ENCODE assay signal across 22 mouse cellular contexts in genomic region chr1:22762780-22763179, GRCm38 (mm10). TPM values are rescaled to one million over a fixed set of nuclear protein-coding genes. Genes with fewer than 3 reads are reported as not detected.
"Had no signal": no experiment of that assay in that cellular context is flagged by ENCODE, and none has a peak within 500 bp of the region (broad histone marks: within the 10 kb centered on the region; RNA-seq: fewer than 3 reads in every experiment).

No protein-coding gene starts in this region.

- H3K9me3 ChIP-seq: heart, embryonic 10.5 days; heart, embryonic 12.5 days; intestine, embryonic 15.5 days; limb, embryonic 10.5 days; limb, embryonic 12.5 days had no signal

- H3K27me3 ChIP-seq: heart, embryonic 12.5 days; intestine, embryonic 15.5 days; limb, embryonic 12.5 days had no signal

- H3K9ac ChIP-seq: heart, embryonic 12.5 days; intestine, embryonic 15.5 days; limb, embryonic 12.5 days had no signal

- H3K27ac ChIP-seq: gastrocnemius, adult 2 months; heart, embryonic 10.5 days; intestine, embryonic 15.5 days; layer of hippocampus, adult 2 months; left cerebral cortex, adult 2 months; limb, embryonic 10.5 days; limb, embryonic 12.5 days had no signal

- H3K4me3 ChIP-seq: gastrocnemius, adult 2 months; heart, embryonic 10.5 days; heart, embryonic 12.5 days; intestine, embryonic 15.5 days; layer of hippocampus, adult 2 months; left cerebral cortex, adult 2 months; limb, embryonic 10.5 days; limb, embryonic 12.5 days had no signal

- H3K36me3 ChIP-seq: heart, embryonic 10.5 days; heart, embryonic 12.5 days; intestine, embryonic 15.5 days; limb, embryonic 10.5 days; limb, embryonic 12.5 days had no signal

- ATAC-seq: forebrain, embryonic 16.5 days; hindbrain, embryonic 16.5 days; inflammation-experienced regulatory T-cells, adult 6 months; intestine, embryonic 15.5 days; intestine, postnatal 0 days had no signal

- DNase-seq: gastrocnemius, adult 2 months; gastrocnemius, postnatal 10 days; gastrocnemius, postnatal 25 days; heart, adult 18-20 months; heart, postnatal 10 days; heart, postnatal 4 days; kidney, adult 18-20 months; kidney, adult 8-10 months; kidney, postnatal 10 days; kidney, postnatal 25 days; kidney, postnatal 4 days had no signal

- H3K4me2 ChIP-seq: heart, embryonic 12.5 days; intestine, embryonic 15.5 days; limb, embryonic 12.5 days had no signal

- H3K4me1 ChIP-seq: heart, embryonic 10.5 days; heart, embryonic 12.5 days; intestine, embryonic 15.5 days; limb, embryonic 10.5 days; limb, embryonic 12.5 days had no signal

RNA-seq across cellular contexts. Expression of gene Rims1, which starts 43.0 kb away (rescaled TPM):
- polyA plus RNA-seq: inflammation-experienced regulatory T-cells, adult 6 months had no signal
